ENCODE assay signal across 8 mouse cellular contexts in the genomic region with DNA sequence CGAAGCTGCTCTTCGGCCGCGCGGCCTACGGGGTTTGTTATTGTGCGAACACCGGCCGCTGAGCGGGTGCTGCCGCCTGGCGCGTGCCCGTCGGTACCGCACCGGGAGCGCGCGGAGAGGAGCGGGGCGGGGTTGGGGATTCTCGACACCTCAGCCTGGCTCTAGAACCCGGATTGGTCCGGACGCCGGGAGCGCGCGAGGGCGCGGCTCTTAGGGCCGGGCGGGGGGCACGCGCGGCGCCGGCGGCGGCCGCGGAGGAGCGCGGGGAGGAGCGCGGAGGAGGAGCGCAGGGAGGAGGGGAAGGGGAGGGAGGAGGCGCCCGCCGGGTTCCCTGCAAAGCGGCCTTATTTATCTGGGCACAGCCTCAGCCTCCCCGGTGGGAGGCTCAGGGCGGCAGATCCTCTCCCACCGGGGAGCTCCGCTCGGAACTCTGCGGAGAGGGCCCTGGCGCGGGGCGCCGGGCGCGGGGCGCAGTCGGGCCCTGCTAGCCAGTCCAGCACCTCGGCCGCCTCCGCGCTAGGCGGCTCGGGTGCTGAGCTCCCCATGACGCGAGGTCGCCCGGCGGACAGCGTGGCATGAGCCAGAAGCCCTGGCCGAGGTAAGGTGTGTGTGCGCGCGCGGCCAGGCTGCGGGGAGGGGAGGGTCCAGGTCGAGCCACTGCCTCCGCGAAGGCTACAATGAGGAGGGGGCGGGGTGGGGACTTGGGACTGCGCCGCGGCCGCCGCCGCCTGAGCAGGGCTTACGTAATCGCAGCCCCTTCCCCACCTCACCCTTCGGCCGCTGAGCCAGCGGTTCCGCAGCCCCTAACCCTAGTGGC. TPM values are rescaled to one million over a fixed set of nuclear protein-coding genes. Genes with fewer than 3 reads are reported as not detected.
DNase-seq lines count a peak whose midpoint lies in the region; ATAC-seq lines count a peak whose summit lies in the region.

Gene Fbxl16 (plus strand): TSS at position 297 of the 817 bp plus-strand sequence.

- peak; percentile 85 for ATAC-seq in embryonic facial prominence, embryonic 14.5 days (ENCODE audit: low read depth)
- peak; percentile 63 for ATAC-seq in heart, embryonic 16.5 days (replicated peaks; ENCODE audit: extremely low read depth, insufficient read depth, low FRiP score)
- peak; percentile 53; the same call in 1 of the 2 replicates for ATAC-seq in liver, embryonic 13.5 days (ENCODE audit: low read depth)
- ATAC-seq in neural tube, embryonic 14.5 days (ENCODE audit: low read depth) = peak; percentile 89

- no peaks in the 10 kb centered on the region for H3K36me3 ChIP-seq in embryonic facial prominence, embryonic 14.5 days (ENCODE audit: control insufficient read depth, insufficient read depth, low read length)
- H3K36me3 ChIP-seq in heart, embryonic 16.5 days (ENCODE audit: control insufficient read depth, insufficient read depth) = no peaks in the 10 kb centered on the region
- no peaks in the 10 kb centered on the region for H3K36me3 ChIP-seq in liver, embryonic 13.5 days
- no peaks in the 10 kb centered on the region for H3K36me3 ChIP-seq in neural tube, embryonic 14.5 days (ENCODE audit: control insufficient read depth, insufficient read depth, low read length)

- 0% methylated on average over 15 of the region's 100 CpGs for WGBS in embryonic facial prominence, embryonic 14.5 days
- under 1% methylated on average over 78 of the region's 100 CpGs for WGBS in heart, embryonic 16.5 days
- WGBS in liver, embryonic 13.5 days (ENCODE audit: insufficient replicate concordance) = under 1% methylated on average over 96 of the region's 100 CpGs
- under 1% methylated on average over 67 of the region's 100 CpGs for WGBS in neural tube, embryonic 14.5 days

- H3K4me2 ChIP-seq in embryonic facial prominence, embryonic 14.5 days (ENCODE audit: low read depth, low read length) = peak within 1 kb of the TSS; percentile 93
- peak within 1 kb of the TSS; percentile 98 for H3K4me2 ChIP-seq in heart, embryonic 16.5 days (ENCODE audit: low read depth, low read length)
- peak within 1 kb of the TSS; percentile 73 for H3K4me2 ChIP-seq in liver, embryonic 13.5 days
- peak within 1 kb of the TSS; percentile 99 for H3K4me2 ChIP-seq in neural tube, embryonic 14.5 days (ENCODE audit: low read depth, low read length)

- DNase-seq in B cell, adult 2 months = peak; percentile 37 to 44
- peak; percentile 92 for DNase-seq in adrenal gland, postnatal 14 days
- DNase-seq in embryonic facial prominence, embryonic 14.5 days (ENCODE audit: low spot score) = peak; percentile 93
- DNase-seq in kidney, postnatal 25 days = peak; percentile 61 to 88
- no peak for DNase-seq in liver, embryonic 13.5 days
- no peak for DNase-seq in urinary bladder, postnatal 4 days (ENCODE audit: low spot score in 2 of 2)

- peaks cover 32% of the 10 kb centered on the region for H3K27me3 ChIP-seq in embryonic facial prominence, embryonic 14.5 days (replicated peaks; ENCODE audit: control insufficient read depth, insufficient read depth, low read length)
- peaks cover 55% of the 10 kb centered on the region for H3K27me3 ChIP-seq in heart, embryonic 16.5 days (ENCODE audit: control insufficient read depth, insufficient read depth, low read length)
- peaks cover 82% of the 10 kb centered on the region for H3K27me3 ChIP-seq in liver, embryonic 13.5 days
- H3K27me3 ChIP-seq in neural tube, embryonic 14.5 days (ENCODE audit: control insufficient read depth, insufficient read depth, low read length) = no peaks in the 10 kb centered on the region

- peak within 1 kb of the TSS; percentile 69 for H3K4me3 ChIP-seq in embryonic facial prominence, embryonic 14.5 days (ENCODE audit: low read depth, low read length)
- H3K4me3 ChIP-seq in heart, embryonic 16.5 days (ENCODE audit: low read length) = peak within 1 kb of the TSS; percentile 70
- peak within 1 kb of the TSS; percentile 55 for H3K4me3 ChIP-seq in liver, embryonic 13.5 days (replicated peaks)
- H3K4me3 ChIP-seq in neural tube, embryonic 14.5 days (ENCODE audit: low read depth, low read length) = peak within 1 kb of the TSS; percentile 90

- peak within 1 kb of the TSS; percentile 44; the same call in 1 of the 2 replicates for H3K27ac ChIP-seq in embryonic facial prominence, embryonic 14.5 days (replicated peaks; ENCODE audit: low read depth, low read length)
- no peak within 1 kb of the TSS for H3K27ac ChIP-seq in heart, embryonic 16.5 days (ENCODE audit: low read length)
- no peak within 1 kb of the TSS for H3K27ac ChIP-seq in liver, embryonic 13.5 days
- H3K27ac ChIP-seq in neural tube, embryonic 14.5 days (ENCODE audit: low read depth, low read length) = peak within 1 kb of the TSS; percentile 97

- peaks cover 8% of the 10 kb centered on the region; the same call in 1 of the 2 replicates for H3K4me1 ChIP-seq in embryonic facial prominence, embryonic 14.5 days (ENCODE audit: control insufficient read depth, insufficient read depth, low read length)
- H3K4me1 ChIP-seq in heart, embryonic 16.5 days (ENCODE audit: control insufficient read depth, insufficient read depth, low read length) = peaks cover 12% of the 10 kb centered on the region
- H3K4me1 ChIP-seq in liver, embryonic 13.5 days (replicated peaks) = peaks cover 13% of the 10 kb centered on the region
- H3K4me1 ChIP-seq in neural tube, embryonic 14.5 days (ENCODE audit: control insufficient read depth, insufficient read depth, low read length) = peaks cover 24% of the 10 kb centered on the region

- no peaks in the 10 kb centered on the region for H3K9me3 ChIP-seq in embryonic facial prominence, embryonic 14.5 days (ENCODE audit: control insufficient read depth, low read length)
- no peaks in the 10 kb centered on the region for H3K9me3 ChIP-seq in heart, embryonic 16.5 days (replicated peaks; ENCODE audit: control insufficient read depth, low read length)
- H3K9me3 ChIP-seq in liver, embryonic 13.5 days (replicated peaks) = no peaks in the 10 kb centered on the region
- H3K9me3 ChIP-seq in neural tube, embryonic 14.5 days (ENCODE audit: control insufficient read depth, low read length) = no peaks in the 10 kb centered on the region

- peak within 1 kb of the TSS; percentile 73 for H3K9ac ChIP-seq in embryonic facial prominence, embryonic 14.5 days (ENCODE audit: low read depth, low read length)
- peak within 1 kb of the TSS; percentile 67 for H3K9ac ChIP-seq in heart, embryonic 16.5 days (ENCODE audit: low read length)
- H3K9ac ChIP-seq in liver, embryonic 13.5 days = peak within 1 kb of the TSS; percentile 36
- H3K9ac ChIP-seq in neural tube, embryonic 14.5 days (replicated peaks; ENCODE audit: low read depth, low read length) = peak within 1 kb of the TSS; percentile 94

RNA-seq across cellular contexts. Expression of gene Fbxl16, which starts in this region (rescaled TPM):
- 18.8 and 24.9 TPM in 2 replicates for total RNA-seq in adrenal gland, postnatal 14 days (2021)
- 3.4 and 3.5 TPM in 2 replicates for polyA plus RNA-seq in embryonic facial prominence, embryonic 14.5 days (2014; fragmentation: Nextera tagmentation; extraction: Ambion mirVana)
- 0.75 and 0.81 TPM in 2 replicates for polyA plus RNA-seq in heart, embryonic 16.5 days (2015; fragmentation: Nextera tagmentation; extraction: Ambion mirVana)
- polyA plus RNA-seq in liver, embryonic 13.5 days (2015; fragmentation: Nextera tagmentation; extraction: Ambion mirVana) = 0.05 and 0.32 TPM in 2 replicates
- polyA plus RNA-seq in neural tube, embryonic 14.5 days (2014; fragmentation: Nextera tagmentation; extraction: Ambion mirVana) = 35.2 and 39.4 TPM in 2 replicates

Comparison
In these comparisons a context has a peak if more than half of its experiments do, and no peak if none do; other contexts are left out.
1. Peak in ATAC-seq, H3K4me3 ChIP-seq, H3K9ac ChIP-seq and H3K4me2 ChIP-seq in heart, embryonic 16.5 days; RNA of the gene not detected or under 1 TPM.
2. Peak in ATAC-seq, H3K4me3 ChIP-seq, H3K9ac ChIP-seq and H3K4me2 ChIP-seq in liver, embryonic 13.5 days; RNA of the gene not detected or under 1 TPM.
3. DNase-seq: peak in B cell, adult 2 months (2 of 2), adrenal gland, postnatal 14 days (single experiment), embryonic facial prominence, embryonic 14.5 days (single experiment) and kidney, postnatal 25 days (2 of 2); none in liver, embryonic 13.5 days (single experiment) and urinary bladder, postnatal 4 days (0 of 2).
4. H3K27ac ChIP-seq: peak in embryonic facial prominence, embryonic 14.5 days (single experiment) and neural tube, embryonic 14.5 days (single experiment); none in heart, embryonic 16.5 days (single experiment) and liver, embryonic 13.5 days (single experiment).
5. H3K9ac ChIP-seq: peak in every context shown above with its lines; median percentile 94 in neural tube, embryonic 14.5 days; 73 in embryonic facial prominence, embryonic 14.5 days; 67 in heart, embryonic 16.5 days; 36 in liver, embryonic 13.5 days.
6. Peak in every context shown above with its lines, with median percentiles within 50 percentile points of each other: ATAC-seq, H3K4me2 ChIP-seq and H3K4me3 ChIP-seq.